Comparison of ENCODE assay signal across 11 mouse cellular contexts in the genomic region with DNA sequence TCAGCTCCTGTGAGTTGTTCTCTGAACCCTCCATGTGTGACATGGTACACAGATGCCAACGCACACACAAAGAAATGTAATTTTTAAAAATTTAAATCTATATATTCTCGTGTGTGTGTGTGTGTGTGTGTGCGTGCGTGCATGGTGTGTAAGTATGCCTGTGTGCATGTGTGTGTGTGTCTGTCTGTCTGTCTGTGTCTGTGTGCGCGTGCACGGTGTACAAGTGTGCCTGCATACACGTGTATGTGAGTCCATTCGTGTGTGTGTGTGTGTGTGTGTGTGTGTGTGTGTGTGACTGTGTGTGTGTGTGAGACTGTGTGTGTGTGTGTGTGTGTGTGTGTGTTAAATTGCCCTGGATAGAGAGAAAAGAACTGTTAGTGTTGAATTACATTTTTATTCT. TPM values are rescaled to one million over a fixed set of nuclear protein-coding genes. Genes with fewer than 3 reads are reported as not detected.
DNase-seq lines count a peak whose midpoint lies in the region; ATAC-seq and TF ChIP-seq lines count a peak whose summit lies in the region.
"Not testable (repeated sequence)": the region's sequence is repeated elsewhere in the genome, so short reads cannot be mapped to it uniquely, and the experiment has no call there.
"Had no signal": no experiment of that assay in that cellular context is flagged by ENCODE, and none has a peak within 500 bp of the region (broad histone marks: within the 10 kb centered on the region; RNA-seq: fewer than 3 reads in every experiment).

No protein-coding gene starts in this region.

- DNase-seq in A20 (ENCODE audit: low read depth, low spot score) = peak; percentile 30
- not testable (repeated sequence) for DNase-seq in hindbrain, embryonic 14.5 days (ENCODE audit: low spot score); layer of hippocampus, adult 2 months (ENCODE audit: low spot score in 2 of 2); midbrain, embryonic 14.5 days
- DNase-seq in thymus, postnatal 4 days = peak; percentile 2

- not testable (repeated sequence) for H3K4me2 ChIP-seq in forebrain, embryonic 15.5 days (replicated peaks); hindbrain, embryonic 14.5 days (replicated peaks); midbrain, embryonic 14.5 days (ENCODE audit: low read length); neural tube, embryonic 13.5 days

- H3K9me3 ChIP-seq in forebrain, embryonic 15.5 days; hindbrain, embryonic 14.5 days (ENCODE audit: control insufficient read depth, low read length); midbrain, embryonic 14.5 days (ENCODE audit: control insufficient read depth, low read length); neural tube, embryonic 13.5 days: not testable (repeated sequence)

- H3K4me3 ChIP-seq in forebrain, embryonic 15.5 days; hindbrain, embryonic 14.5 days (replicated peaks; ENCODE audit: low read length); layer of hippocampus, adult 2 months; midbrain, embryonic 14.5 days (replicated peaks; ENCODE audit: low read depth, low read length); neural tube, embryonic 13.5 days: not testable (repeated sequence)

- H3K9ac ChIP-seq in forebrain, embryonic 15.5 days (replicated peaks); hindbrain, embryonic 14.5 days; midbrain, embryonic 14.5 days (replicated peaks; ENCODE audit: low read length): not testable (repeated sequence)
- H3K9ac ChIP-seq in neural tube, embryonic 13.5 days = peak overlapping the region; percentile 43; the same call in 1 of the 2 replicates

- peak overlapping the region; percentile 59; the same call in 1 of the 2 replicates for H3K27ac ChIP-seq in forebrain, embryonic 15.5 days (replicated peaks)
- H3K27ac ChIP-seq in hindbrain, embryonic 14.5 days = peak overlapping the region; percentile 66
- peak overlapping the region; percentile 88; the same call in 1 of the 2 replicates for H3K27ac ChIP-seq in layer of hippocampus, adult 2 months
- peak overlapping the region; percentile 80 for H3K27ac ChIP-seq in midbrain, embryonic 14.5 days (replicated peaks; ENCODE audit: low read depth, low read length)
- peak overlapping the region; percentile 78 for H3K27ac ChIP-seq in neural tube, embryonic 13.5 days (replicated peaks)

- 91% methylated on average over 9 of the region's 9 CpGs for WGBS in forebrain, embryonic 15.5 days
- WGBS in hindbrain, embryonic 14.5 days = 93% methylated on average over 9 of the region's 9 CpGs
- WGBS in midbrain, embryonic 14.5 days = 88% methylated on average over 9 of the region's 9 CpGs
- WGBS in neural tube, embryonic 13.5 days = 90% methylated on average over 9 of the region's 9 CpGs

- ATAC-seq in forebrain, embryonic 15.5 days (replicated peaks); midbrain, embryonic 14.5 days (ENCODE audit: low FRiP score, low TSS enrichment): not testable (repeated sequence)
- ATAC-seq in hindbrain, embryonic 14.5 days (ENCODE audit: low FRiP score) = peak; percentile 25; the same call in 1 of the 2 replicates
- peak; percentile 54; the same call in 1 of the 2 replicates for ATAC-seq in neural tube, embryonic 13.5 days (ENCODE audit: low read depth)

- TF ChIP-seq CTCF in layer of hippocampus, adult 2 months (conservative IDR thresholded peaks at IDR 0.05) = not testable (repeated sequence)

- not testable (repeated sequence) for H3K27me3 ChIP-seq in forebrain, embryonic 15.5 days; hindbrain, embryonic 14.5 days (ENCODE audit: control insufficient read depth, insufficient read depth, low read length); midbrain, embryonic 14.5 days (ENCODE audit: control insufficient read depth, insufficient read depth, low read length); neural tube, embryonic 13.5 days

- H3K36me3 ChIP-seq in forebrain, embryonic 15.5 days; hindbrain, embryonic 14.5 days (replicated peaks; ENCODE audit: control insufficient read depth, insufficient read depth); midbrain, embryonic 14.5 days (ENCODE audit: control insufficient read depth, insufficient read depth, low read length); neural tube, embryonic 13.5 days: not testable (repeated sequence)

- peaks cover 23% of the 10 kb centered on the region for H3K4me1 ChIP-seq in forebrain, embryonic 15.5 days
- H3K4me1 ChIP-seq in hindbrain, embryonic 14.5 days (replicated peaks; ENCODE audit: control insufficient read depth, insufficient read depth, low read length) = peaks cover 24% of the 10 kb centered on the region; the same call in 1 of the 2 replicates
- peaks cover 19% of the 10 kb centered on the region for H3K4me1 ChIP-seq in midbrain, embryonic 14.5 days (ENCODE audit: control insufficient read depth, insufficient read depth, low read length)
- peaks cover 36% of the 10 kb centered on the region for H3K4me1 ChIP-seq in neural tube, embryonic 13.5 days (replicated peaks)

RNA-seq across cellular contexts. Expression of a gene that starts 56.9 kb away (rescaled TPM):
- polyA plus RNA-seq in forebrain, embryonic 15.5 days (2015; fragmentation: Nextera tagmentation; extraction: Ambion mirVana) = 5.3 and 5.6 TPM in 2 replicates
- polyA plus RNA-seq in hindbrain, embryonic 14.5 days (2014; fragmentation: Nextera tagmentation; extraction: Ambion mirVana) = 3.5 and 3.9 TPM in 2 replicates
- under 1 TPM; 0.74 to 0.81 TPM for total RNA-seq in layer of hippocampus, adult 2 months (2021)
- polyA plus RNA-seq in midbrain, embryonic 14.5 days (2014; fragmentation: Nextera tagmentation; extraction: Ambion mirVana) = 5.6 and 7.6 TPM in 2 replicates
- 6.1 and 6.9 TPM in 2 replicates for polyA plus RNA-seq in neural tube, embryonic 13.5 days (2015; fragmentation: Nextera tagmentation; extraction: Ambion mirVana)
- total RNA-seq: common myeloid progenitor, adult 5-6 weeks; gastrocnemius, adult 8-10 months; MEL had no signal
- polyA plus RNA-seq: erythroblast, embryonic 14.5 days had no signal
